9 mouse cellular contexts compared by ENCODE assay signal in the genomic region with DNA sequence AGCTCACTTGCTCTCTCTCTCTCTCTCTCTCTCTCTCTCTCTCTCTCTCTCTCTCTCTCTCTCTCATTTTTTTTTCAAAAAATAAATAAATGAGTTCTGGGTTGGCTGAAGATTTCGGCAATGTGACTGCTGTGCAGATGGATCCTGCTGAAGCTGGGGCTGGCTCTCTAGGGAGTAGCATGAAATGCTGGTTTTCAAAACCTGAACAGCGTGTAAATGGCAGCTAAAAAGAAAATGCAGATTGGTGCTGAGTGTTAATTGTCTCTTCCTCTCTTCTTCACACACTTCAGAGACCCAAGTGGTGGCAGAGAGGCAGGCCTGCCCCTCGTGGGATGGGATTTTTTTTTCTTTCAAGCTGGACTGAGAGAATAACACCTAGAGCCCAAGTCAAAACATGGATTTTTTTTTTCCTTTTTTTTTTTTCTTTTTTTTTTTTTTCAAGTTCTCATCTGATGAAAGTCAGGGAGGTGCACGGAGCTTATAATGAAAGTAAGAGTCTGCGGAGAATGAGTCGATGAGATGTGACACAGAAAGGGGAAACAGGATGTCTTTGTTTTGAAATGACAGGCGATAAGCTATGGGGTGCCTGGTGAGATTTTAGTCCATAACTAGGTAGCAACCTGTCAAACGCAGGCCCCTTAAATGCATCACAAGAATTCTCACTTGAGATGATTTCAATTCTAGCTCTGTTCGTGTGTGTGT. TPM values are rescaled to one million over a fixed set of nuclear protein-coding genes. Genes with fewer than 3 reads are reported as not detected.
DNase-seq lines count a peak whose midpoint lies in the region; ATAC-seq lines count a peak whose summit lies in the region.
"Had no signal": no experiment of that assay in that cellular context is flagged by ENCODE, and none has a peak within 500 bp of the region (broad histone marks: within the 10 kb centered on the region; RNA-seq: fewer than 3 reads in every experiment).

No protein-coding gene starts in this region.

- no peak overlapping the region for H3K4me3 ChIP-seq in neural tube, embryonic 11.5 days (ENCODE audit: low read depth, low read length)

- peak; percentile 71; the same call in 1 of the 2 replicates for ATAC-seq in neural tube, embryonic 11.5 days (ENCODE audit: insufficient read depth, low FRiP score, low TSS enrichment)
- ATAC-seq in granulocyte monocyte progenitor cell, adult 5-6 weeks (replicated peaks; ENCODE audit: poor library complexity, severe bottlenecking) = peak; percentile 82
- peak; percentile 72 for ATAC-seq in megakaryocyte, adult 5-6 weeks (ENCODE audit: poor library complexity, severe bottlenecking)

- no peaks in the 10 kb centered on the region for H3K36me3 ChIP-seq in neural tube, embryonic 11.5 days (ENCODE audit: control insufficient read depth, insufficient read depth, low read length)

- 52% methylated on average over 9 of the region's 9 CpGs for WGBS in neural tube, embryonic 11.5 days

- no peaks in the 10 kb centered on the region for H3K27me3 ChIP-seq in neural tube, embryonic 11.5 days (ENCODE audit: control insufficient read depth, insufficient read depth, low read length)

- H3K9me3 ChIP-seq in neural tube, embryonic 11.5 days (ENCODE audit: control insufficient read depth, low read length) = no peaks in the 10 kb centered on the region

- no peak overlapping the region for H3K9ac ChIP-seq in neural tube, embryonic 11.5 days (ENCODE audit: low read length)

- no peak for DNase-seq in neural tube, embryonic 11.5 days (ENCODE audit: low spot score)
- DNase-seq in neural tube, embryonic 10.5 days (ENCODE audit: extremely low spot score, low spot score) = no peak
- DNase-seq in thymus, postnatal 14 days = peak; percentile 51
- DNase-seq in frontal cortex, postnatal 14 days (ENCODE audit: low spot score in 2 of 2) = no peak
- DNase-seq in frontal cortex, postnatal 10 days (ENCODE audit: low spot score in 2 of 2) = no peak
- DNase-seq in kidney, postnatal 36 days = no peak

- H3K4me2 ChIP-seq in neural tube, embryonic 11.5 days (ENCODE audit: low read depth) = no peak overlapping the region

- no peak overlapping the region for H3K27ac ChIP-seq in neural tube, embryonic 11.5 days (ENCODE audit: low read depth, low read length)

- H3K4me1 ChIP-seq in neural tube, embryonic 11.5 days (ENCODE audit: control insufficient read depth, insufficient read depth, low read length) = no peaks in the 10 kb centered on the region

RNA-seq across cellular contexts. Expression of gene Drd3, which starts 44.2 kb away (rescaled TPM):
- not detected in 2 replicates for polyA plus RNA-seq in neural tube, embryonic 11.5 days (2014; fragmentation: Nextera tagmentation; extraction: Ambion mirVana)
- not detected in 2 replicates for total RNA-seq in granulocyte monocyte progenitor cell, adult 5-6 weeks (2014; fragmentation: Nextera tagmentation)
- not detected in 2 replicates for total RNA-seq in granulocyte monocyte progenitor cell, adult 5-6 weeks (2017)
- total RNA-seq in megakaryocyte, adult 5-6 weeks (2015) = not detected in 2 replicates
- total RNA-seq in megakaryocyte, adult 5-6 weeks (2017) = not detected in 2 replicates
- polyA plus RNA-seq: intestine, embryonic 14.5 days had no signal

RNA-seq across cellular contexts. Expression of gene Tigit, which starts 45.6 kb away (rescaled TPM):
- not detected in 2 replicates for polyA plus RNA-seq in neural tube, embryonic 11.5 days (2014; fragmentation: Nextera tagmentation; extraction: Ambion mirVana)
- not detected in 2 replicates for total RNA-seq in granulocyte monocyte progenitor cell, adult 5-6 weeks (2014; fragmentation: Nextera tagmentation)
- total RNA-seq in granulocyte monocyte progenitor cell, adult 5-6 weeks (2017) = not detected in 2 replicates
- 0.40 TPM in 1 of 2 replicates, not detected in the other for total RNA-seq in megakaryocyte, adult 5-6 weeks (2015)
- not detected in 2 replicates for total RNA-seq in megakaryocyte, adult 5-6 weeks (2017)
- polyA plus RNA-seq: intestine, embryonic 14.5 days had no signal
